Mouse (Mus musculus) effector memory CD4-positive, alpha-beta T cell, adult 5 months (primary cell): ENCODE data around the gene Magix. TPM values are rescaled to one million over a fixed set of nuclear protein-coding genes. Genes with fewer than 3 reads are reported as not detected.

Source experiments
- polyA plus RNA-seq: library from polyadenylated mRNA; unstranded; fragments of 100-300 nt; shearing (Covaris generic); gene quantifications from one replicate; pipeline ENCODE4 v1.2.1, GENCODE M21; 2017

Gene Magix
- not detected for polyA plus RNA-seq

GRCm38 (mm10) chrX:7680864-7681263, at the start of gene Magix:
Gene Magix (minus strand): TSS chrX:7681251.

DNA sequence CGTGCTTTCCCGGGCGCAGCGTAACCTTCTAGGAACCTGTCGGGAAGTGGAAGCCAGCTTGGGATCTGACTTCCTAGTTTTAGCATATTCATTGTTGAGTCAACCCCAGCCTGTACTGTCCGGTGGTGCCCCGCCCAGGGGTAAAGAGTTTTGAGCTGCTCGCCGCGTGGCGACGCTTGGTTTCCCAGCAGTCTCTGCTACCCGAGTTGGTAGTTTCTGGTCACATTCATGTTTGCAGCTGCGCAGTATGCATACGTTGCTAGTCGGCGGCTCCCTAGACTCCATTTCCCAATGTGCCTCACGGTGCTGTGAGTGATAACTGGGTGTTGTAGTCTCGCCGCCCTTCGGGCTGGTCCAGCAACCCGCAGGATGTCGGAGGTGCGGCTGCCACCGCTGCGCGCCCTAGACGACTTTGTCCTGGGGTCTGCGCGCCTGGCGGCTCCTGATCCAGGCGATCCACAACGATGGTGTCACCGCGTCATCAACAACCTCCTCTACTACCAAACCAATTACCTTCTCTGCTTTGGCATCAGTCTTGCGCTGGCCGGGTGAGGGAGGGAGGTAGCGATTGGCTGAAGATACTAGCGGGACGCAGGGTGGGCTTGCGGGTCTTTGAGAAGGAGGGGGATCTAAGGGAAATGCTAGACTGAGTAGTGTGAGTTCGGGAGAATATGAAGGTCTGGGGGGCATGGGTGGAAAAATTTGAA, 47.3 kb upstream of the Magix start, which contains the start of gene Praf2:
TSS of gene Praf2 (plus strand) at position 225 of the 707 bp plus-strand sequence.

GRCm38 (mm10) chrX:7721514-7722281, 40.6 kb upstream of the Magix start, which contains the start of gene Gm45208:
Gene Gm45208 (plus strand): TSS chrX:7722245.

GRCm38 (mm10) chrX:7714135-7714899, 33.3 kb upstream of the Magix start, which contains the start of gene Wdr45:
Gene Wdr45 (plus strand): TSS chrX:7714333.

GRCm38 (mm10) chrX:7696954-7697381, 15.9 kb upstream of the Magix start, which contains the start of gene Gpkow:
Gene Gpkow (plus strand): TSS chrX:7697131.

GRCm38 (mm10) chrX:7670921-7671623, 10.0 kb downstream of the Magix start, which contains the start of gene Plp2:
Gene Plp2 (minus strand): TSS chrX:7671390.

GRCm38 (mm10) chrX:7657221-7657639, 23.8 kb downstream of the Magix start, which contains the start of gene Prickle3:
Gene Prickle3 (plus strand): TSS chrX:7657260.

DNA sequence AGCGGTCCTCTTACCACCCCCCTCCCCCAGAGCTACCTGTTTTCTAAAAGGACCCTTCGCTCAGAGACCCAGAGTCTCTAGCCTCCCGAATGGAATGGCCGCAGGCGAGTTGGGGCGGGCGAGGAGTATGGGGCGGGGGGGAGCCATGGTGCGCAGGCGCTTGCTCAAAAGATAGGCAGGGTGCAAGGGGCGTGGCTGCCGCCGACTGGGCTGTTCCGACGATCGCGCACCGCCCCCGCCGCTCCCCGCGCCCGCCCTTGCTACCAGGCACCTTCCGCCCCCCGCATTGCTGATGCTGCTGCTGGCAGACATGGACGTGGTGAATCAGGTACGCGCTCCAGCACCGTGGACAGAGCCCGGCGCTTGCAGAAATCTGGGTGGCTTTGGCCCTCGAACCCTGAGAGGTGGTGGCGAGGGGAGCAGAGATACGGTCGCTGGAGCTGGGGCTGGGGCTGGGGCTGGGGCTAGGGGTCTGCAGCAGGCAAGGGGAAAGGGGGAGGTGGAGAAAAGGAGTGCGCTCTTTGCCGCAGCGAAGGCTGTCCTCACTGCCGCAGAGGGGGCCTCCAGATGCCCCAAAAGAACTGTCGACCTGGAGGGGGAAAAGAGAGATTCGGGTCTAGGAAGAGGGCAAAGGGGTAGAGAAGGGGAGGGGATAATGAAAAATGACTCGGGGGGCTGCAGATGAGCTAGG, 42.5 kb downstream of the Magix start, which contains the start of gene Syp:
TSS of gene Syp (plus strand) at position 71 of the 691 bp plus-strand sequence.

Other genes starting within 250 kb of the Magix start
- gene Foxp3, start 107.6 kb downstream of the Magix start, polyA plus RNA-seq, result 1.5 TPM
- gene Ppp1r3f, start 107.0 kb downstream of the Magix start, polyA plus RNA-seq, result 4.7 TPM
- gene Ccdc22, start 75.7 kb downstream of the Magix start, polyA plus RNA-seq, result 11.1 TPM
- gene Cacna1f, start 74.2 kb downstream of the Magix start, polyA plus RNA-seq, result not detected
- gene Syp, start 42.8 kb downstream of the Magix start, polyA plus RNA-seq, result not detected
- gene Prickle3, start 24.0 kb downstream of the Magix start, polyA plus RNA-seq, result 21.6 TPM
- 30.3 TPM for gene Plp2, start 9.9 kb downstream of the Magix start, polyA plus RNA-seq
- gene Gpkow, start 15.9 kb upstream of the Magix start, polyA plus RNA-seq, result 68.3 TPM
- gene Wdr45, start 33.1 kb upstream of the Magix start, polyA plus RNA-seq, result 98.4 TPM
- not detected for gene Gm45208, start 41.0 kb upstream of the Magix start, polyA plus RNA-seq
- gene Praf2, start 47.2 kb upstream of the Magix start, polyA plus RNA-seq, result 19.8 TPM
- gene Ccdc120, start 69.7 kb upstream of the Magix start, polyA plus RNA-seq, result 0.12 TPM
- gene Tfe3, start 81.3 kb upstream of the Magix start, polyA plus RNA-seq, result 64.9 TPM
- 104 TPM for gene Gripap1, start 108.5 kb upstream of the Magix start, polyA plus RNA-seq
- 0.19 TPM for gene Kcnd1, start 141.0 kb upstream of the Magix start, polyA plus RNA-seq
- gene Otud5, start 160.1 kb upstream of the Magix start, polyA plus RNA-seq, result 191 TPM
- 233 TPM for gene Pim2, start 197.0 kb upstream of the Magix start, polyA plus RNA-seq
- 38.7 TPM for gene Slc35a2, start 202.8 kb upstream of the Magix start, polyA plus RNA-seq
- gene Pqbp1, start 218.0 kb upstream of the Magix start, polyA plus RNA-seq, result 170 TPM
- gene Timm17b, start 218.1 kb upstream of the Magix start, polyA plus RNA-seq, result 101 TPM
- not detected for gene Gm10491, start 226.6 kb upstream of the Magix start, polyA plus RNA-seq
- gene Gm10490, start 228.3 kb upstream of the Magix start, polyA plus RNA-seq, result not detected
- gene Pcsk1n, start 238.6 kb upstream of the Magix start, polyA plus RNA-seq, result not detected
- gene Eras, start 247.4 kb upstream of the Magix start, polyA plus RNA-seq, result not detected